Mouse (Mus musculus) embryonic facial prominence, embryonic 11.5 days (tissue): ENCODE results near the gene Vkorc1. TPM values are rescaled to one million over a fixed set of nuclear protein-coding genes. Genes with fewer than 3 reads are reported as not detected.

ENCODE experiments used
- ATAC-seq: fragments of 200-750 bp; cut with Nextera tagmentation; replicated peaks from 2 replicates; pipeline ENCODE4 v1.8.0; 2017; ENCODE audit warnings: low read depth; ENCODE audit not compliant: insufficient number of reproducible peaks, low FRiP score, low TSS enrichment
- DNase-seq: peaks from one replicate; pipeline ENCODE4 v3.0.0-alpha.2; 2015; ENCODE audit warnings: low spot score
- H3K27ac ChIP-seq: fragments of 300-500 bp; sonication (generic); replicated peaks from 2 replicates; pipeline ENCODE4 v1.5.1; 2014; ENCODE audit warnings: mild to moderate bottlenecking, low read depth, low read length, control low read depth
- H3K27me3 ChIP-seq: fragments of 300-500 bp; sonication (generic); 2 replicates; pipeline ENCODE4 v1.6.1; 2014; ENCODE audit warnings: mild to moderate bottlenecking, low read length, moderate library complexity, mixed read lengths; ENCODE audit not compliant: control insufficient read depth, insufficient read depth
- H3K36me3 ChIP-seq: fragments of 300-500 bp; sonication (generic); replicated peaks from 2 replicates; pipeline ENCODE4 v1.6.1; 2014; ENCODE audit warnings: low read depth, mild to moderate bottlenecking, low read length, moderate library complexity, mixed read lengths; ENCODE audit not compliant: control insufficient read depth, insufficient read depth
- H3K4me1 ChIP-seq: fragments of 300-500 bp; sonication (generic); 2 replicates; pipeline ENCODE4 v1.6.1; 2014; ENCODE audit warnings: low read length, mixed read lengths; ENCODE audit not compliant: control insufficient read depth, insufficient read depth
- H3K4me2 ChIP-seq: fragments of 300-500 bp; sonication (generic); 2 replicates; pipeline ENCODE4 v1.6.1; 2014; ENCODE audit warnings: low read depth, mild to moderate bottlenecking, control low read depth, low read length, moderate library complexity
- H3K4me3 ChIP-seq: fragments of 300-500 bp; sonication (generic); 2 replicates; pipeline ENCODE4 v1.5.1; 2014; ENCODE audit warnings: low read depth, low read length, control low read depth
- H3K9ac ChIP-seq: fragments of 300-500 bp; sonication (generic); replicated peaks from 2 replicates; pipeline ENCODE4 v1.6.1; 2014; ENCODE audit warnings: mild to moderate bottlenecking, control low read depth, low read length
- H3K9me3 ChIP-seq: fragments of 300-500 bp; sonication (generic); replicated peaks from 2 replicates; pipeline ENCODE4 v1.6.1; 2016; ENCODE audit warnings: mild to moderate bottlenecking, low read length, inconsistent platforms, mixed read lengths; ENCODE audit not compliant: control insufficient read depth
- WGBS: fragments of 180-500 bp; shearing (Covaris S2); extraction: QIAGEN DNeasy Blood & Tissue Kit; methylation state at CpG from one replicate; pipeline ENCODE4 v1.1.7; 2014; 5-methylcytosine and 5-hydroxymethylcytosine counted together
- polyA plus RNA-seq: library from polyadenylated mRNA; unstranded; fragments of >200 nt; fragmentation: Nextera tagmentation; extraction: Ambion mirVana; gene quantifications from 2 replicates; pipeline ENCODE4 v1.2.1, GENCODE M21; 2014

The Vkorc1 gene
- polyA plus RNA-seq, 1 experiment from 2014 or later = 64.5 TPM

DNA sequence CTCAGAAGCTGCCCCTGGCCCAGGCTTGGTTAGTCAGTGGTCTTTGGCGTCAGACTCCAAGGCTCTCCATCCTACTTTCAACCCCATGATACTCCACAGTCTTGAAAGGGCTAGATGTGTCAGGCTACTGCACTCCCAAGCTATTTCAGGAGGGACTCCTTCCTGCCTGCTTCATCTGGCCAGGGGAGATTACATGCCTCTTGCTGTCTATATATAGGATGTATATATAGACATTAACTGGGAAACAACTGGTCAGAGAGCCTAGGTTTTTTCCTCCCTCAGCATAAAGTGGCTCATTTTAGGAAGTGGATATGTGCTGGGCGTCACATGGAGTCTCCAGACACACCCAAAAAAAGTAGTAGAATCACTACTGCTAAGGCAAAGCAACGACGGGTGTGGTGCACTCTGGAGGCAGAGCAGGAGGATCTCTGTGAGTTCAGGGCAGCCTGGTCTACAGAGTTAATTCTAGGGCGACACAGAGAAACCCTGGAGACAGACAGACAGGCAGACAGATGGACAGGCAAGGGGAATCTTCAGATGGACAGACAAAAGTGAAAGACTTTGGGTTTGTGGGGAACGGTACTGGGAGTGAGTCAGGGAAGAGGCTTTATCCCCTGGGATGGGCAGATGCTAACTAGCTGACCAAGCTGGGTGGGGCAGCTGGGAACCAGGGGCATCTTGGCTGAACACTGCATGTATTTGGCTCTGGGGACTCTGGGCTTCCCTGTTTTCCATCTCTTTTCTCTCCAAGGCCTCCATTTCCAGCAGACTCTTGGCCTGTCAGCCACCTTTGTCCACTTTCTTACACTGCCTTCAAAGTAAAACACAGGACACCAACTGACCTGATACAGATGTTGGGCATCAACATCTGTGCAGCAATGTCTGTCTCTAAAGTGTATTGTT is 45.2 kb downstream of the Vkorc1 start:
- no peak overlapping the region for H3K4me3 ChIP-seq
- no peaks in the 10 kb centered on the region for H3K27me3 ChIP-seq
- H3K9ac ChIP-seq = no peak overlapping the region
- no peaks in the 10 kb centered on the region for H3K9me3 ChIP-seq
- H3K27ac ChIP-seq = no peak overlapping the region
- WGBS = 79% methylated on average over 6 of the region's 6 CpGs
- H3K4me2 ChIP-seq = no peak overlapping the region
- no peaks in the 10 kb centered on the region for H3K4me1 ChIP-seq
- no peaks in the 10 kb centered on the region for H3K36me3 ChIP-seq
- DNase-seq = no peak
- ATAC-seq = no peak

Other genes with a start within 250 kb of the Vkorc1 start
- gene Bcl7c, start 186.7 kb downstream of the Vkorc1 start, polyA plus RNA-seq = 84.9 and 86.6 TPM in 2 replicates
- 17.5 and 19.0 TPM in 2 replicates for gene Ctf1, start 182.9 kb downstream of the Vkorc1 start, polyA plus RNA-seq
- gene Ctf2, start 163.5 kb downstream of the Vkorc1 start, polyA plus RNA-seq = 0.15 and 0.59 TPM in 2 replicates
- 9.4 and 9.5 TPM in 2 replicates for gene Fbxl19, start 151.1 kb downstream of the Vkorc1 start, polyA plus RNA-seq
- gene Orai3, start 125.8 kb downstream of the Vkorc1 start, polyA plus RNA-seq = 8.6 and 8.7 TPM in 2 replicates
- gene Setd1a, start 118.9 kb downstream of the Vkorc1 start, polyA plus RNA-seq = 21.7 and 22.0 TPM in 2 replicates
- gene Gm49388, start 110.0 kb downstream of the Vkorc1 start, polyA plus RNA-seq = not detected in 2 replicates
- gene Hsd3b7, start 95.0 kb downstream of the Vkorc1 start, polyA plus RNA-seq = 8.2 and 8.3 TPM in 2 replicates
- gene Stx4a, start 71.3 kb downstream of the Vkorc1 start, polyA plus RNA-seq = 13.0 and 14.3 TPM in 2 replicates
- gene Stx1b, start 71.1 kb downstream of the Vkorc1 start, polyA plus RNA-seq = 4.7 and 4.9 TPM in 2 replicates
- gene Zfp646, start 19.4 kb downstream of the Vkorc1 start, polyA plus RNA-seq = 14.4 and 14.9 TPM in 2 replicates
- gene Zfp668, start 18.8 kb downstream of the Vkorc1 start, polyA plus RNA-seq = 20.9 and 21.0 TPM in 2 replicates
- gene Prss53, start 4.6 kb downstream of the Vkorc1 start, polyA plus RNA-seq = 0.22 and 0.28 TPM in 2 replicates
- gene Gm21974, start 163 bp downstream of the Vkorc1 start, polyA plus RNA-seq = not detected in 2 replicates
- 99.1 and 116 TPM in 2 replicates for gene Bckdk, start 8.5 kb upstream of the Vkorc1 start, polyA plus RNA-seq
- 49.5 and 55.2 TPM in 2 replicates for gene Kat8, start 16.9 kb upstream of the Vkorc1 start, polyA plus RNA-seq
- gene Prss8, start 34.5 kb upstream of the Vkorc1 start, polyA plus RNA-seq = 8.7 and 9.0 TPM in 2 replicates
- 11.0 and 12.2 TPM in 2 replicates for gene Prss36, start 51.1 kb upstream of the Vkorc1 start, polyA plus RNA-seq
- gene Fus, start 71.8 kb upstream of the Vkorc1 start, polyA plus RNA-seq = 52.5 and 57.7 TPM in 2 replicates
- 7.3 TPM in 2 replicates for gene Pycard, start 98.2 kb upstream of the Vkorc1 start, polyA plus RNA-seq
- gene Trim72, start 108.3 kb upstream of the Vkorc1 start, polyA plus RNA-seq = 0.10 TPM in 1 of 2 replicates, not detected in the other
- 0.39 and 0.91 TPM in 2 replicates for gene Itgam, start 167.0 kb upstream of the Vkorc1 start, polyA plus RNA-seq
- not detected in 2 replicates for gene Gm49368, start 167.1 kb upstream of the Vkorc1 start, polyA plus RNA-seq
- 0.24 TPM in 1 of 2 replicates, not detected in the other for gene Itgax, start 233.9 kb upstream of the Vkorc1 start, polyA plus RNA-seq